Mouse (Mus musculus) neural tube, embryonic 14.5 days (tissue): ENCODE measurements at regions not wholly inside any gene's neighbourhood (a gene's known extent, or its start where the extent isn't known, plus 50 kb on each side); places are given as distances from the start of the nearest gene placed in this dataset.

Source experiments
- ATAC-seq: fragments of 200-750 bp; cut with Nextera tagmentation; 2 replicates; pipeline ENCODE4 v1.8.0; 2017; ENCODE audit warnings: low read depth, mild to moderate bottlenecking, moderate TSS enrichment, moderate library complexity
- H3K27ac ChIP-seq: fragments of 300-500 bp; sonication (generic); 2 replicates; pipeline ENCODE4 v1.5.1; 2014; ENCODE audit warnings: low read depth, mild to moderate bottlenecking, control low read depth, low read length, moderate library complexity, mixed read lengths
- H3K27me3 ChIP-seq: fragments of 300-500 bp; sonication (generic); 2 replicates; pipeline ENCODE4 v1.6.1; 2014; ENCODE audit warnings: low read length; ENCODE audit not compliant: control insufficient read depth, insufficient read depth
- H3K36me3 ChIP-seq: fragments of 300-500 bp; sonication (generic); 2 replicates; pipeline ENCODE4 v1.6.1; 2014; ENCODE audit warnings: low read length, mixed read lengths; ENCODE audit not compliant: control insufficient read depth, insufficient read depth
- H3K4me1 ChIP-seq: fragments of 300-500 bp; sonication (generic); 2 replicates; pipeline ENCODE4 v1.6.1; 2014; ENCODE audit warnings: low read length; ENCODE audit not compliant: control insufficient read depth, insufficient read depth
- H3K4me2 ChIP-seq: fragments of 300-500 bp; sonication (generic); 2 replicates; pipeline ENCODE4 v1.6.1; 2014; ENCODE audit warnings: mild to moderate bottlenecking, low read depth, low read length, control low read depth
- H3K4me3 ChIP-seq: fragments of 300-500 bp; sonication (generic); 2 replicates; pipeline ENCODE4 v1.5.1; 2014; ENCODE audit warnings: low read depth, low read length, control low read depth, mixed read lengths
- H3K9ac ChIP-seq: fragments of 300-500 bp; sonication (generic); replicated peaks from 2 replicates; pipeline ENCODE4 v1.6.1; 2014; ENCODE audit warnings: low read depth, mild to moderate bottlenecking, control low read depth, low read length, mixed read lengths
- H3K9me3 ChIP-seq: fragments of 300-500 bp; sonication (generic); 2 replicates; pipeline ENCODE4 v1.6.1; 2016; ENCODE audit warnings: low read length; ENCODE audit not compliant: control insufficient read depth
- whole genome bisulfite sequencing: fragments of 180-500 bp; shearing (Covaris S2); extraction: QIAGEN DNeasy Blood & Tissue Kit; methylation state at CpG from one replicate; pipeline ENCODE4 v1.1.7; 2014; 5-methylcytosine and 5-hydroxymethylcytosine counted together

- Histone ChIP-seq H3K4me1 (no peaks in the 10 kb centered on the region), H3K9ac (no peak overlapping the region), H3K27ac (no peak overlapping the region), H3K9me3 (no peaks in the 10 kb centered on the region), H3K27me3 (no peaks in the 10 kb centered on the region), H3K4me3 (no peak overlapping the region), H3K4me2 (no peak overlapping the region), H3K36me3 (no peaks in the 10 kb centered on the region)
- 61% methylated on average over 2 of the region's 2 CpGs for WGBS
- ATAC-seq = no peak
These were observed 312.8 kb upstream of the Thrb start for GRCm38 (mm10) chr14:17347286-17347685.

- no peaks in the 10 kb centered on the region for H3K9me3 ChIP-seq
- no peaks in the 10 kb centered on the region for H3K4me1 ChIP-seq
- no peaks in the 10 kb centered on the region for H3K27me3 ChIP-seq
- 91% methylated on average over 4 of the region's 4 CpGs for WGBS
- H3K4me3 ChIP-seq = no peak overlapping the region
- no peaks in the 10 kb centered on the region for H3K36me3 ChIP-seq
- H3K27ac ChIP-seq = no peak overlapping the region
- no peak overlapping the region for H3K4me2 ChIP-seq
- ATAC-seq = no peak
- H3K9ac ChIP-seq = no peak overlapping the region
These were observed 307.6 kb upstream of the Thrb start for GRCm38 (mm10) chr14:17352324-17353037.

GRCm38 (mm10) chr14:17361910-17362309 lies 298.2 kb upstream of the Thrb start:
- no peak overlapping the region for H3K27ac ChIP-seq
- no peaks in the 10 kb centered on the region for H3K4me1 ChIP-seq
- no peaks in the 10 kb centered on the region for H3K36me3 ChIP-seq
- no peak overlapping the region for H3K4me2 ChIP-seq
- no peak overlapping the region for H3K9ac ChIP-seq
- H3K4me3 ChIP-seq = no peak overlapping the region
- no peaks in the 10 kb centered on the region for H3K27me3 ChIP-seq
- no peaks in the 10 kb centered on the region for H3K9me3 ChIP-seq
- no peak for ATAC-seq

DNA sequence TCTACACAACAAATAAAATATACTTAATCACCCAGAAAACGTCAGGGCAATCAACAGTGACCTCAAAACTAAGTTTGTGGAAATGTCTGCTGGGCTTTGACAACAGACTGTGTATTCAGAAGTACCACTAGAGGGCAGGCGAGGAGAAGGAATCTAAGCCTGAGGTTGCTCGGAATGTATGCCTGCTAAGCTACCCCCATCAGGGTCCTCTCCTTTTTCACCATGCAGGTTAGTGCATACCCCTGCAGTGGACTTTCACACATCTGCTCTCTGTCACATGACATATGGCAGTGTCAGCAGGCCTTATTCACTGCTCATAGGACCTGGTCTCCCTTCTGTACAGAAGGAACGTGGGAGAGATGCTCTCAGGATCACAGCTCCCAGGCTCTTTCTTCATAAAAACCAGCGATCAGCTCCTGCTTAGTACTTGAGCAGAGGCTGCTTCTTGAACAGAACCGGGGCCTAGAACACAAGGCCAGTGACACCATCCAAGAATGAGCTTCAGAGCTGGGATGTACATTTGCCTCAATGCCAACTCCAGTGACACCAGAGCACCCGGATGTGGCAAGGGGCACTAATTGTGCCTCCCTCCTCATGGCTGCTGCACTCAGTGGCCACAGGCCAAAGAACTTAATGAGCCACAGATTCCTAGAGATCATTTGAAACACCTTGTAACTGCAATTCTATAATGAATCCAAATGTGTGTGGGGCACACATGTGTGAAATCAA lies 257.1 kb upstream of the Thrb start:
- Histone ChIP-seq H3K4me3 (no peak overlapping the region), H3K4me1 (no peaks in the 10 kb centered on the region), H3K9ac (no peak overlapping the region), H3K4me2 (no peak overlapping the region), H3K9me3 (no peaks in the 10 kb centered on the region), H3K36me3 (no peaks in the 10 kb centered on the region), H3K27me3 (no peaks in the 10 kb centered on the region), H3K27ac (no peak overlapping the region)
- 44% methylated on average over 7 of the region's 7 CpGs for WGBS
- ATAC-seq = peak; percentile 86

DNA sequence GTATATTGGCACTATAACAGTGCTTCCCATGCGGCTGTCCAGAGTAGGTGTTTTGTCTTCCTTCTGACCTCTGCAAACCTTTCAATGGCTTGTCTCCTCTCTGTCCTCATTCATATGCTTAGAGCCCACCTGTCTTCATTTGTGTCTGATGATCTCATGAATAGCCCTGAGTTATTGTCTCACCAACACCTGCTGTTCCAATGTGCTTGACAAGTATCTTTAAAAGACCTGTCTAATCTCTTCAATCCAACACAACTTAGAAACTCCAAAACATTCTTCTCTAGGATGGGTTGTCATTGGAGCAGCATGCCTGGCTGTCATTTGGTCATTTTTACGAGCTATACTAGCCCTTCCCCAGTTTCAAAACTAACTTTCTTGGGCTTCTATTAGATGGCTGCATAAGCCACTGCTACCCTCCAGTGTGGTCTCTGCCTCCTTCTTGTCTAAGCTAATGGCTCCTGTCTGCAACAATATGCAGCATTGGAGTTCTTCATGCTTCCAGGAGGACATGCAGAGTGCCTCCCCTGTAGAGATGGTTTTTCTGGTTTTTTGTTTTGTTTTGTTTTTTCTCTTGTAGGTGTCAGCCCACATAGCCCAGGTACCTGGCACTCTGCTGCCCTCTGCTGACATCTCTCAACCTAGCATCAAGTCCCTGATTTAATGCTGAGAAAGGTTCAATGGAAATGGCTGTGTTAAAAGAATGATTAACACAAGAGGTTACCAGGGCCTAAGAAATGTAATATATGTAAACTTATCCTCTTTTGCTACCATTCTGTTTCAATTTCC lies 254.3 kb upstream of the Thrb start:
- peak; percentile 65 for ATAC-seq
- Histone ChIP-seq H3K27me3 (no peaks in the 10 kb centered on the region), H3K36me3 (no peaks in the 10 kb centered on the region), H3K9ac (no peak overlapping the region), H3K4me2 (no peak overlapping the region), H3K9me3 (no peaks in the 10 kb centered on the region), H3K4me3 (no peak overlapping the region), H3K27ac (no peak overlapping the region), H3K4me1 (no peaks in the 10 kb centered on the region)
- 60% methylated on average over 2 of the region's 2 CpGs for WGBS

DNA sequence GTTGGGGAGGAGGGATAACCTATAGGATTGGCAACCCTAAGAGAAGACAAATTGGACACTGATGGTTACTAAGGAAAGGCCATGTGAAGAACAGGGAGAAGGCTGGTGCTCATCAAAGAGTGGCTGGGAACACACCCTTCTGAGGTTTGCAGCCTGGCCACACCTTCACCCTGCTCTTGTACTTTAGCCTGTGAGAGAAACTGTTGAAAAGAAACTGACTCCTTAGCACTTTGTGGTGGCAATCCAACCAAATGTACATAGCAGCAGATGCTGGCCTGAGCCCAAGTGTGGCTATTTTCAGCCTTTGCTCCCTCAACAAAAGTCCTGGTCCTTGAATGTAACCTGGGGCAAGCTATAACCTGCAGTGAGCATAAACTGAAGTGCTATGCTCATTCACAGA lies 253.2 kb upstream of the Thrb start:
- no peaks in the 10 kb centered on the region for H3K36me3 ChIP-seq
- no peak overlapping the region for H3K4me2 ChIP-seq
- no peaks in the 10 kb centered on the region for H3K27me3 ChIP-seq
- H3K4me3 ChIP-seq = no peak overlapping the region
- no peak overlapping the region for H3K27ac ChIP-seq
- no peaks in the 10 kb centered on the region for H3K4me1 ChIP-seq
- ATAC-seq = no peak
- no peaks in the 10 kb centered on the region for H3K9me3 ChIP-seq
- no peak overlapping the region for H3K9ac ChIP-seq

- Histone ChIP-seq H3K9me3 (no peaks in the 10 kb centered on the region), H3K4me1 (no peaks in the 10 kb centered on the region), H3K27ac (no peak overlapping the region), H3K4me3 (no peak overlapping the region), H3K4me2 (no peak overlapping the region), H3K27me3 (no peaks in the 10 kb centered on the region), H3K9ac (no peak overlapping the region), H3K36me3 (no peaks in the 10 kb centered on the region)
- WGBS = 83% methylated on average over 5 of the region's 5 CpGs
- ATAC-seq = no peak
These were observed 251.7 kb upstream of the Thrb start for GRCm38 (mm10) chr14:17408343-17408742.

GRCm38 (mm10) chr14:17408813-17409212 lies 251.2 kb upstream of the Thrb start:
- no peak for ATAC-seq
- Histone ChIP-seq H3K4me3 (no peak overlapping the region), H3K4me2 (no peak overlapping the region), H3K9me3 (no peaks in the 10 kb centered on the region), H3K27ac (no peak overlapping the region), H3K27me3 (no peaks in the 10 kb centered on the region), H3K36me3 (no peaks in the 10 kb centered on the region), H3K4me1 (no peaks in the 10 kb centered on the region), H3K9ac (no peak overlapping the region)
- WGBS = 63% methylated on average over 1 of the region's 1 CpGs

GRCm38 (mm10) chr14:17409497-17409896 lies 250.6 kb upstream of the Thrb start:
- no peak for ATAC-seq
- Histone ChIP-seq H3K27me3 (no peaks in the 10 kb centered on the region), H3K27ac (no peak overlapping the region), H3K9ac (no peak overlapping the region), H3K4me2 (no peak overlapping the region), H3K9me3 (no peaks in the 10 kb centered on the region), H3K36me3 (no peaks in the 10 kb centered on the region), H3K4me1 (no peaks in the 10 kb centered on the region), H3K4me3 (no peak overlapping the region)
- 91% methylated on average over 6 of the region's 6 CpGs for WGBS
